Mouse (Mus musculus) spleen, postnatal 10 days (tissue): ENCODE measurements around the gene Gm11444.

Source experiments
- DNase-seq, 2 experiments: peaks; one replicate each; pipeline ENCODE4 v3.0.0; 2021 to 2022; ENCODE audit warnings: low spot score in 2 of 2

Gene Gm11444

DNA sequence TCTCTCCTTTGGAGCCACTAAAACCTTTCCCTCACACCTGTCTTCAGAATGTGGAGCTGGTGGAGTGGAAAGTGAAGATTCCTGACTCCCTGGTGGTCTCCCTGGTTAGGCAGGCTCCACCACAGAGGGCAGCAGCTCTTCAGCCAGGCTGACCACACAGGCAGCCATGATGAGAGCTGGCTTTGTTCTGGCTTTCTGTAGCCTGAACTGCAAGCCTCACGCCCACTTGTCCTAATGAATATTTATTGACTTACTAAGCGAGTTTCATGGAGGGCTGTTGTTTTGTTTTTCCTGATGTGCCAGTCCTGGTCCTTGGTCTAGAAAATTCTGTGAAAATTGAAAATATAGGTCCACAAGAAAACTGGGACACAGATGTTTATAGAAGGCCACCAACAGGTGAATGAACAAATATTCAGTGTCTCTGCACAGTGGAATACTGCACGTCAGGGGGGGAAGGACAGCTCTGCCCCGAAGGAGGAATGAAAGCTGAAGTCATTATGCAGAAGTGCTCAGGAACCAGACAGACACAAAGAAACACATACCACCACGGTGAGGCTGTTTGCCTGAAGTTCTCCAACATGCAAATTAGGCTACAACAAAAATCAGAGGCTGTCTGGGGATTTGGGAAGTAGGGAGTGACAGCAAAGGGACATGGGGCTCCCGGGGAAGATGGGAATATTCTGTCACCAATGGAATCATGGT lies 8.0 kb upstream of the Gm11444 start:
- no peak for DNase-seq

DNA sequence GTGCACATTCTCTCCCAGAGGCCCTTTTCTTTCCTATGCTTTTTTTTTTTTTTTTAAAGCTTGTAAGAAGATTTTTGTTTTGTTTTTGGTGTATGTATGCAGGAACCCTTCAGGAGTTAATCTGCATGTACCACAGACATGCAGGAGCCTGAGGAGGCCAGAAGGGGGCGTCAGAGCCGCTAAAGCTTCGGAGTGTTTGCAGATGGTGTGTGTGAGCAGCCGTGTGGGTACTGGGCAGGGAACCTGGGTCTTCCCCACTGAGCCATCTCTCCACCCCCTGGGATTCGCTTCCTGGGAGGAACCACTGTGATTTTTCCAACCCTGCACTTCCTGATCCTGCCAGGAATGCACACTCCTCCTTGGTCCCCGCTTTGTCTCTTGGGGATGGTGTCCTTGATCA lies 625 bp upstream of the Gm11444 start:
- DNase-seq = no peak

DNA sequence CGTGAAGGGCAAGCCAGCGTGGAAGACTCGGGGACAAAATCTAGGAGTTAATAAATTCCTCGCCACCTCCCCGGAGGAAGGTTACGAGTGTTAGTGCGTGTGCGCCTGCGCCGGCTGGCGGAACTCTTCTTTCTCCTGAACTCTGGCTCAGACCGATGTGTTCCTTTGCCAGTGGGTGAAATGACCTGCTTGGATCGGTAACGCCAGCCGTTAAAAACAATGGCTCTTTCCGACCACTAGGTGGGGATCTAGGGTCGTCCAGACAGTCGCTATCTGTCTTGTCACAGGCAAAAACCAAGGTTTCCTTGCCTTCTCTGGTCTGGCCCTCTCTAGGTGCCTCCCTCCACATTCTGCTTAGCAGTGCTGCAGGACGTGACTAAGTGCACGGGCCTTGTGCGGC lies 1.1 kb downstream of the Gm11444 start:
- DNase-seq = peak; percentile 38 to 63

DNA sequence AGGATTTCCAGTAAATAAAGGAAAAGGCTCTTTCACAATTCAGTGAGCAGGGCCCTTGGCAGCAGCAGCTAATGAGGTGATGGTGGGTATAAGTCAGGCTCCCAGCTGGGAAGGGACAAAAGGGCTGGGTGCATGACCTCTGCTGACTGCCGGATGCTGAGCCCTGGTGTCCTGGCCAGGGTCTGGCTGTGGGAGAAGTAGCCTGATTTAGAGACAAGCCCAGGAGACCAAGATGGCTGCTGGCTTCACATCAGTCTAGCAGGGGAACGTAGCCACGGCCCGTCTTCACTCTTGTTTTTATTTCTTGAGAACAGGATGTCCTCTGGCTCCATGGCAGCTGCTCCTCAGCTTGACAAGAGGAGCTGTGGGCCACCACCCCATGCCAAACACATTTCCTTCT lies 3.6 kb downstream of the Gm11444 start:
- no peak for DNase-seq

DNA sequence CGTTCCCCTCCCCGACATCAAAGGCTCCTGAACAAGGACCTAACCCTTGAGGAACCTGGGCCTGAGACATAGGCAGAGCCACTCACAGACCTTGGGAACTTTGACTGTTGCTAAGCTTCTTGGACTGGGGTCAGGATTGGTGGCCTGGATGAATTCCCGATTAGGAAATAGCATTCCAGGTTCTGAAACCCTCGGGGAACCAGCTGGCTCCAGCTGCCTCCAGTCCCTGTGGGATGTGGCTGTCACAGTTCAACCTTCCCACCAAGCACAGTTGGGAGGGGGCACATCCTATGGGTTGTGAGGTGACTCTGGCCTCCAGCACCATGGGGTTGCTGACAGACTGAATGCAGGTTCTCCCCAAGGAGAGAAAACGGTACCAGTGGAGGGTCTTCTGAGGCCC lies 4.2 kb downstream of the Gm11444 start:
- DNase-seq = peak in 1 of 2 experiments; percentile 16

DNA sequence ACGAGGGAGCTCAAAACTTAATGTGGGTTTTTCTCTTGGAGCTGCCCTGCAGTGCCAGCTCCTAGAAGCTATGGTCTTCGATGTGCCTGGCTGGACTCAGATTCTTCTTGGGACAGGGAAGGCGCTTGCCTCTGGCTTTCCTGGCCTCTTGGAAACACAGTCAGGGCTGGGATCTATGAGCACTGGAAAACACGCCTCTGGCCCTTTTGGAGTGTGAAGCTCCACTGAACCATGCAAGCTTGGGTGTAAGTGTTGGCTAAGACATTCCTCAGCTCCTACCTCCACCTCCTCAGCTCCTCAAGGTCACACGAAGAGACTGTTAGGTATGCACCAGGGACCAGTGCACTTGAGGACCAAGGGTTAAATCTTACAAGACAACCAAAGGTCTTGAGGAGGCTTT lies 5.2 kb downstream of the Gm11444 start:
- peak in 1 of 2 experiments; percentile 14 for DNase-seq

DNA sequence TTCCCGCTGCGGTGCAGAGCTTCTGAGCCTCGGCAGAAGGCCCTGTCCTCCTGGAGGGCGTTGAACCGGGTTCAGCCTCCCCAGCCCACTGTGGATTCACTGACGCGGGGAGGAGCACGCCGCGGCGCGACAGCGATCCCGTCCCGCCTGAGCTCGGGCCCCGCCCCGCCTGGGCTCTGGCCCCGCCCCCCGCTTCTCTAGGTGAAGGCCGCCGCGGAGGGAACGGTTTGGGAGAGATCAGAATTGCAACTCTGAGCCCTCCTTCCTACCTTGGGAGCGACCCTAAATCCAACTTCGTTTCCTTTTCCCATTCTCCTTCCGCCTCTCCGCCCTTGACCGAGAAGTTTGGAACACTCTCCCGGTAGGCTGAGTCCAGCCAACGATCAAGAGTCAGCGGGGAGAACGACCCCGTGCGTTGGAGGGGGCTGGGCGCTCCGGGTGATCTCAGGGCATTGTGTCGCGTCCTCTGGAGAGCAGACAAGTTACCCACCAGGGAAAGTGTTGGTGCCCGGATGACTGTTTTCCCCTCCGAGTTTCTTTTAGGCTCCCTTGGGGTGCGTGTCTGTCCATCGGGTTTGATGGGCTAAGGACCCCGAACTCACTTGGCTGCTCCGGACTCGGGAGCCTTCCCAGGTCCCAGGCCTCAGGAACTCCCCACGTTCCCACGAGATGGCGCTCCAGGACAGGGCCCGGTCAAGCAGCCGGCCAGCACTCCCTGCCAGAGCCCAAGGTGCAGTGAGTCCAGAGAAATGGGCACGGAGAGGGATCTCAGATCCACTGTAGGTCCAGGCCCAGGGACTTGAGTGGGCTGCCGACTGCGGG lies 5.8 kb downstream of the Gm11444 start:
- peak; percentile 66 to 83 for DNase-seq

DNA sequence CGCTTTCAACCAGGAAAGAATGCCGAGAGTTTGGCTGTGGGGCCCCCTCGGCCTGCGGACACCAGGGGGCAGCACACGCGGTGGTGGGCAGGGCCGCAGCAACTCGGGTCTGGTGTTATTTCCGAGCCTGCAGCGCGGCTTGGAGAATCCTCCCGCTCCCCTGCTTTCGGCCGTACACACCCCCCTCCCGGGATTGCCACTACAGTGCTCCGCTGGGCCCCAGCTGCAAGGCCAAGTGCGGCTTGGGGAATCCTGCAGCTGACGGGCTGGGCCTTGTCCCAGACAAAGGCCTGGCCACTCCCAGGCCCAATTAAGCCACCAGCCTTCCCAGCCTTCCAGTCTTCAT lies 6.8 kb downstream of the Gm11444 start:
- DNase-seq = peak; percentile 55 to 79

DNA sequence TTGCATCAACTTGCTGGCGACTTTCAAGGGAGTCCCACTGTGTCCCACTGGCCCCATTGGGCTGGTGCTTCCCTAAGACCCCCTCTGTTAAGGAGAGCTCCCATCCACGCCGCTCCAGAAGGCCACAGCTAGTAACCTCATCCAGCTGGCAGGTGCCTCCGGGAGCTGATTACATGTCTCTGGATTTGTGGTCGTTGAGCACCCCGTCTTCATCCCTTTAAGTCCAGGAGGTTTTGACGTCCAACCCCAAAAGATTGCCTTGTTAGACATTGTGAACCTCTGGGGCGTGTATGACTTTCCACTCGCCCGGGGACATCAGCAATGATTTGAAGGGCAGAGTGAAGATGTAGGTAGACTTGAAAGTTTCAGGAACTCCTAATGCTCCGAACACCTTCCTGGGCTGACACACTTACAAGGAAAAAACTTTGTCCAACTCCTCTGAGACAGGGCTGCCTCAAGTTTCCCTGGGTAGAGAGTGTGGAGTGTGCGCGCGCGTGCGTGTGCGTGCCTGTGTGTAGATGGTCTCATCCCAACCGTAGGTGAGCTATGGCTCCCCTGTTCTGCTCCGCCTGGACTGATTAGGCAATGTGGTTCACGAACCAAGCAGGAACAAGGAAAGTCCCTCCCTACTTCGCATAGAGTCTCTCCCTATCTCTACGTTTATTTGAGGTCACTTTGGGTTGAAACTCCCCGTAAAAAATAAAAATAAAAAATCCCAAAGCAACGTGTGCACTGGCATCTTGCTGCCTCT lies 7.4 kb downstream of the Gm11444 start:
- DNase-seq = peak; percentile 12 to 13

DNA sequence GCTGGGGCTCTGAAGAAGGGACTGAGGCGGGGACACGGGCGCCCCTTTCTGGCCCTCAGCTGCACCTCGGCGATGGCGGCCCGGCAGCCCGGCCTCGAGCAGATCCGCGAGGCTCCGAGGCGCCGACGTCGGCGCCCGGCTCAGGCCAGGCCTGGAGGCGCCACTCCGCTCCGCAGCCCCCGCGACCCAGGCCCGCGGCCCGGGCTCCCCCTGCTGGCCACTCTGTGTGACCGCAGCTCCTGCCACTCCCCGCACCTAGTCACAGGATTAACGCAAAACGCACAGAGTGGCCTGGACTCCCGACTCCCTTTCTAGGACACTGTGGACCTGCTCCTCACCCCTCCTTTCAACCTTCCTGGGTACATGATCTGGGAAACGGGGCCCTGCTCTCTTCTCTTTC lies 8.2 kb downstream of the Gm11444 start:
- peak; percentile 53 to 68 for DNase-seq

DNA sequence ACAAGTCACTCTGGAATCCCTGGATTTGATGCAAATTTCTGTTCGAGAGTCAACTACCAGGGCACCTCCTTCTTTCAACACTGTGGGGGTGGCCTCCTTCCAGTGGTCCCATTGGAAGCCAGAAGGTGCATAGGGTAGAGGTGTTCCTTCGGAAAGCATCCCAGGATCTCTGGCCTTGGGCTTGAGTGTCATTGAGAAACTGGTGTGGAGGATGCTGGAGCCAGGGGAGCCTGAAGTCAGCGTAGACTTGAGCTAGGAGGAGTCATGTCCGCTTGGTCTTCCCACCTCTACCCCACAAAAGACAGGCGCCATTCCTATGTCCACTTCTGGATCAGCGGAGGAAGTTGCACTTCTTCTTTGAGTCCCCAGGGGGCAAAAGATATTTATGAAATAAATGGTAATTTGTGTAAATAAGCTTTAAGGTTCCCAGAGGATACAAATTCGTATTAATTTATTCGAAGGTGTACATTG lies 8.9 kb downstream of the Gm11444 start:
- DNase-seq = peak in 1 of 2 experiments; percentile 8

DNA sequence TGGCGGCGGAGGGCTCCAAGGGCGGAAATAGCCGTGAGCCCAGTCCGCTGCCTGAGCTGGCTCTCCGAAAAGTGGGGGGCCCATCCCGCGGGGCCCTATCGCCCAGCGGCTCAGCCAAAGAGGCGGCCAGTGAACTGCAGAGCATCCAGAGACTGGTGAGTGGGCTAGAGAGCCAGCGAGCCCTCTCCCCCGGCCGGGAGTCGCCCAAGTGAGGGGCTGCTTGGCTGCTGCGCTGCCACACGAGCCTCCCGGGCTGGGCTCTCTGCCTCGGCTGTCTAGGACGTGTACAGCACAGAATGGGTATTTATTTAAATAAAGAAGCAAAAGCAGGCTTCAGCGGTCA lies 9.4 kb downstream of the Gm11444 start:
- no peak for DNase-seq

DNA sequence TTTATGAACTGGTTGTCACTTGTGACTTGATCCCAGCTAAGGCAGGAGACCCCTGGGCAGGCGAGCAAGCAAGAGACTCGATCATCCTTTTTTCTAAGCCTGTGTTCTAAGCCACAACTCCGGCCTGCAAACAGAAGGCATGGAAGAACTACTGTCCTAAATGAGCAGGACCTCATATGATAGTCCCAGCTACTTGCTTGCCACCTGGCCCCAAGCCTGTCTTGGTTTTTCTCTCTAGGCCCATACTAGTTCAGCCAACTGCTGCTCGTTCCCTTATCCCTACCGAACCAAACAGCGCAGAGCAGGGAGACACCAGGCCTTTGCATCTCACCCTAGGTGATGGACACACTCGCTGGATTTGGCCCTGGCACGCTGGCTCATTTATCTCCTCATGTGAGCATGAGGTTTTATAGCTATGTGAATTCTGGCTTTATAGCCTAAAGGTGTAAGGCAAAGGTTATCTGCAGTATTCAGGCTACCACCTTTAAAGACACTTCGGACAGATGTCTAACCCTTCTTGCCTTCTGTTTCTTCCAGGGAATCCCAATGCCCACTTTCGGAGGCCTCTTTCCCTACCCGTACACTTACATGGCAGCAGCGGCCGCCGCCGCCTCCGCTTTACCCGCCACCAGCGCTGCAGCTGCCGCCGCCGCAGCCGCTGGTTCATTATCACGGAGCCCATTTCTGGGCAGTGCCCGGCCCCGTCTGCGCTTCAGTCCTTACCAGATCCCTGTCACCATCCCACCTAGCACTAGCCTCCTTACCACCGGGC lies 9.9 kb downstream of the Gm11444 start:
- peak; percentile 20 to 24 for DNase-seq

DNA sequence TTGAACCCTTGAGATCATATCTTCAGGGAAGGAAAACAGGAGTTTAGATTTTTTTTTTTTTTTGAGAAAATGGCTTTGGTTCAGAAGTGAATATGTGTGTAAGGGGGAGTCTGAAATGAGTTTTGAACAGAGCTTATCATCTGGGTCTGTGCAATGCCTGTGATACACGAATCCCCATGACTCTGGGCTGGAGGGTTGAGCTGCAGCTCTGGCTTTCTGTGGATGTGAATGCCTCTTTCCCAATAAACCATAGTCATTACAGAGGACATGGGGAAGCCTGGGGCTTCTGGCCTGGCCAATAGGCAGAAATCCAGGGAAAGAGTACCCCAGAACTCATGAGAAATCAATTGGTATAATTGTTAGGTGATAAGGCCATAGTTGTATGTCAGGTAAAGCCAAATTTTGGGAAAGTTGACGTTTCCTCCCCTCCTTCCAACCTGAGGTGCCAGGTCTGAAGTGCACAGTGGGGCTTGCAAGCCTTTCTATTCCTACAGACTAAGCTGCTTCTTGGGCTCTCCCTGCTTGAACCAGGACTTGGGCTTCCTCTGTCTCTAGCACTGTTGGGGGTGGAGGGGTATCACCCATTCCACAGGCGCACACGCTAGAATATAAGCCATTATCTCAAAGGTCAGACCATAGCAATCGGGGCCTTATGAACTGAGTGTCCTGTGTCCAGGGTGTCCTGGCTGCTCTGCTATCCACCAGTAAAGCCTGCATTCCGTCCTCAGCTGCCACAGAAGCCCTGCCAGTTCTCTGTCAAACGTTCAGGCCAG lies 10.7 kb downstream of the Gm11444 start:
- DNase-seq = peak in 1 of 2 experiments; percentile 9

DNA sequence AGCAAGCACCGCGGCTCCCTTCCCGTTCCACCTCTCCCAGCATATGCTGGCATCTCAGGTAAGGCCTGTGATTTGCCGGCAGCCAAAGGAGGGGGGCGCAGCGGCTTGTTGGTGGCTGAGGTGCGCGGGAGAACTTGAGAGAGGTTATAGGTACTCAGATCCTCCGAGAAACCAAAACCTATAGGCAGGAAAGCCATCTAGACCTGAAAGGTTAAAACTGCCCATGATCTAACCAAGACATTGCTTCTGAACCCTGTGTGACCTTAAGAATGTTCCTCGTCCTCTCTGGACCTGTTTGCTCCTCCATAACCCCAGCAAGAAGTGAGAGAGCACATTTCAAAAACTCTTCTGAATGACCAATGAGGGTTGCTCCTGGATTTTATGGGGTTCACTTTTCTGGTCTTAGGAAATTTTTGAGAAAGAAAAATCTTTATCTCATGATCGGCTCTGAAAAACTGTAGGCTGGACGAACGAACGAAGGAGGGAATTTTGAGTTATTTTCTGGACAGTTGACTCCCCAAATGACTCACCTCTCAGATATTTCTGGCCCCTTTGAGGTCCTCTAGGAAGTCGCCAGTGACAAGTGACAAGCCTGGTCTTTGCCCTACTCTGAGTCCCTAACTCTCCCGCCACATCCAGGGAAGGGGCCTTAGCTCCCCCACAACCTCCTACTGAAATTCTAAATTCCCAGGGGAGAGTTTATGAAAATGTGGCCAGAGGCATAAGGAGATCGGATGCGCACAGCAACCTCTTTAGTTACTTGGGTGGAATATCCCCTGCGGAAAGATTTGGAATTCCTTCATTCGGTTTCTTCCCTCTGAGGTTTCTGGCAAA lies 11.5 kb downstream of the Gm11444 start:
- peak in 1 of 2 experiments; percentile 6 for DNase-seq

DNA sequence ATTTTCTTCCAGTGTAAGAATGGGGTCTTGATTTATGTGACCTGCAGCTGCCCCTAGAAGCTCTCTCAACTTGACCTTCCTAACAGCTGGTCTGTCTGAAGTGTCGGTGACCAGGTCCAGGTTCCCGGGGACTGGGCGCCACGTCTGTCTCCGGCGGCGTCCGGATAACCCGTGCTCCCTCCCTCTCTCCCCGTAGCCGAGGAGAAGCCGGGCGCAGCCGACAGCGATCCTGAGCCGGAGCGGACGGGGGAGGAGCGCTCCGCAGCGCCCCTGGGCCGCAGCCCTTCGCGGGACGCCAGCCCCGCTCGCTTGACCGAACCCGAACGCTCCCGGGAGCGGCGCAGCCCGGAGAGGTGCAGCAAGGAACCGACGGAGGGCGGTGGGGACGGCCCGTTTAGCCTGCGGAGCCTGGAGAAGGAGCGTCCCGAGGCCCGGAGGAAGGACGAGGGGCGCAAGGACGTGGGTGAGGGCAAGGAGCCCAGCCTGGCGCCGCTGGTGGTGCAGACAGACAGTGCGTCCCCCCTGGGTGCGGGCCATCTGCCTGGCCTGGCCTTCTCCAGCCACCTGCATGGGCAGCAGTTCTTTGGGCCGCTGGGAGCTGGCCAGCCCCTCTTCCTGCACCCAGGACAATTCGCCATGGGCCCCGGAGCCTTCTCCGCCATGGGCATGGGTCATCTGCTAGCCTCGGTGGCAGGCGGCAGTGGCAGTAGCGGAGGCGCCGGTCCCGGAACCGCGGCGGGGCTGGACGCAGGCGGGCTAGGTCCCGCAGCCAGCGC lies 12.3 kb downstream of the Gm11444 start:
- no peak for DNase-seq

DNA sequence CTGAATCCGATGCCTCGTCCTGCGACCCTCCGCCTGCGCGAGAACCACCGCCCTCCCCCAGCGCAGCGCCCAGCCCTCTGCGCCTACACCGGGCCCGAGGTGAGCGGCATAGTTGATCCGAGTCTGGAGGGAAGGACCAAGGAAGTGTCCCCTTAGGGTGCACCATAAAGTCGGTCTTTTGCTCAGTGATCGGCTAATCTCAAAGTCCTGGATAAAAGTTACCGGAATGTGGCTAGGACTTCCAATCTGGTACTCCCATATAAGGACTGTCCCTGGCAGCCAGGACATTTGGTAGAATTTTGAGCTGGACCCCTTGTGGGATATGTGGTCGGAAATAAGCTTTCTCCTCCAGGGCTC lies 12.9 kb downstream of the Gm11444 start:
- DNase-seq = no peak

DNA sequence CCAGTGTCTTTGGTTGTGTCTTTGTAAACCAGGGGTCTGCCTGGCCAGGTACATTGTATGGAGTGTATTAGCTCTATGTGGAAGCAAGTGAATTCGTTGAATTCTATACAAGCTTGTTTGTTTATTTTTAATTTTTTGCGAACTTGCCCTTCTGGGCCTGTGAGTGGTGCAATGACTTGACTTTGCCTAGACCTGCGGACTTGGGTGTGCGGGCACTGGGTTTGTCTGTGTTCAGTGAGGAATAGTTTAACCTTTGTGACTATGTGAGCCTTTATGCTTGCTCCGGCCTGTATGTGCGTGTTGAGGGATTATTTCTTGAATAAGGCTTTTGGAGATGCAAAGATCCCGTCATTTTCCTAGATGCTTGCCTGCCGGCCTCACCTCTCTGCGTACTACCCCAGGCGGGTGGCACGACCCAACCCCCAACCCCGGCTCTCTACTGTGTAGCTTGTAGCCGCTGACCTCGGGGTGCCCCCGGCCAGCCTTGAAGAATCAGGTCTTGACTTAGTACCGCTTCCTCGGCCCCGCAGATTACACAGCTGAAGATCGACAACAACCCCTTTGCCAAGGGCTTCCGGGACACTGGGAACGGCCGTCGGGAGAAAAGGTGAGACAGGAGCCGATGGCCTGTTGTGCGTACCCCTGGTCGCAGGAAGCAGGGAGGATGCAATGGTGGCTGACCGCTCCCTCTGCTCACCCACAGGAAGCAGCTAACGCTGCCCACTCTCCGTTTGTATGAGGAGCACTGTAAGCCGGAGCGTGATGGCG lies 13.4 kb downstream of the Gm11444 start:
- DNase-seq = no peak
